Mouse (Mus musculus): ENCODE data around the gene Trpc2. TPM values are rescaled to one million over a fixed set of nuclear protein-coding genes. Genes with fewer than 3 reads are reported as not detected.
A peak's percentile ranks its signal among the peaks of the same experiment; 100 is the strongest.

Trpc2 gene
- polyA plus RNA-seq, 2 experiments, result 0.12 TPM; not detected in 1

DNA sequence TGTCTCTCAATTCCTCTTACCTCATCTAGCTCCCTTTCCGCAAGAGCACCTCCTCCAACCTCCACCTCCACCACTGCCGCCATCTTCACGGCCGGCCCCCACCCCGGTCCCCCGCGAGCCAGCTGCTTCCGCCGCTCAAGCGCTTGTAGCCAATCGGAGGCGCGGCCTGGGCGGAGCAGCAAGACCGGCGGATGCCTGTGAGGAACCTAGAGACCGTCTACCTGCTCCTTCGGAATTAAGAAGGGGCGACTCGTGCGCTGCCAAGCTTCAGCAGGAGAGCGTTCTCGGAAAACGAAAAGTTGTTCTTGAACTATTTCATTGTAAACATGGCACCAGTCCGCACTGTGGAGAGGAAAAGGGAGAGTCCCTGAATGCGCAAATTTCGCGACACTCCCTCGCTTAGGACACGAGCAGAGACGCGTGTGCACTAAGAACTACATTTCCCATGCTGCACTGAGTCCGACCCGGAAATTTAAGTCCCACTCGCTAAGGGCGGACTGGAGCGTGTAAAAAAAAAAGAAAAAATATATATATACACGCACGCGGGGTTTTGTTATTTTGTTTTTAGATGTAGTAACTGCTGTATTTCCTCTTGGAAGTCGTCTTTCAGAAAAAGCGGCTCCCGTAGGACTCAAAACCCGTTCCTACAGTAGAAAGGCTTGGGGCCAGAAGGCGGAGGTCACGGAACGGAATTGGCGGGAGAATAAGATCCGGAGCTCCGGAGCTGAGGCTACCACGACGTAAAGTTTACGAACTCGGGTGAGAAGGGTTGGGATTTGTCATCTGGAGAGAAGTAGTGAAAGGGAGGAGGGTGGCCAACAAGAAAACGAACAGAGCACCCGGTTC, 17.6 kb upstream of the Trpc2 start, which contains the start of the genes Rnf121, Xndc1 and Xntrpc:
Gene Rnf121 (minus strand): TSS at position 424 of the 846 bp plus-strand sequence.
Gene Xndc1 (plus strand): TSS at position 466 of the 846 bp plus-strand sequence.
Gene Xntrpc (plus strand): TSS at position 668 of the 846 bp plus-strand sequence.
- Histone ChIP-seq H3K4me1 (replicated peaks; ENCODE audit: control insufficient read depth in 2 of 2, insufficient read depth in 2 of 2, low read length in 1 of 2) (peaks cover 20 to 22% of the 10 kb centered on the region in 2 experiments), H3K36me3 (replicated peaks; ENCODE audit: control insufficient read depth, insufficient read depth, low read depth) (no peaks in the 10 kb centered on the region; the same call in 1 of the 2 replicates), H3K9ac (replicated peaks) (peak within 1 kb of the TSS; percentile 79), H3K4me3 (ENCODE audit: insufficient read depth in 1 of 2, low read depth in 2 of 2, low read length in 2 of 2) (peak within 1 kb of the TSS; percentile 77 to 99), H3K4me2 (ENCODE audit: low read depth) (peak within 1 kb of the TSS; percentile 93), H3K27me3 (ENCODE audit: control insufficient read depth, insufficient read depth, low read length) (no peaks in the 10 kb centered on the region), H3K27ac (peak within 1 kb of the TSS; percentile 43), H3K9me3 (ENCODE audit: control insufficient read depth, low read length) (no peaks in the 10 kb centered on the region)
- DNase-seq (ENCODE audit: low read depth in 3 of 3, low spot score in 3 of 3) (peak; percentile 78 to 86 (median 82)), ATAC-seq (ENCODE audit: insufficient read depth) (peak; percentile 98)
- TF ChIP-seq CTCF (IDR thresholded peaks at IDR 0.05; ENCODE audit: low read depth) (no peak), EP300 (IDR thresholded peaks at IDR 0.05; ENCODE audit: low read depth) (no peak)
- under 1% methylated on average over 56 of the region's 56 CpGs for whole genome bisulfite sequencing (ENCODE audit: insufficient replicate concordance)

GRCm38 (mm10) chr7:102066363-102066762, 16.6 kb upstream of the Trpc2 start:
- Histone ChIP-seq H3K4me2 (ENCODE audit: low read depth) (peak overlapping the region; percentile 93), H3K4me3 (ENCODE audit: insufficient read depth in 1 of 2, low read depth in 2 of 2, low read length in 2 of 2) (peak overlapping the region; percentile 77 to 99), H3K27ac (peak overlapping the region; percentile 43), H3K36me3 (replicated peaks; ENCODE audit: control insufficient read depth, insufficient read depth, low read depth) (peaks cover 2% of the 10 kb centered on the region), H3K9me3 (ENCODE audit: control insufficient read depth, low read length) (no peaks in the 10 kb centered on the region), H3K9ac (replicated peaks) (peak overlapping the region; percentile 79), H3K4me1 (replicated peaks; ENCODE audit: control insufficient read depth in 2 of 2, insufficient read depth in 2 of 2, low read length in 1 of 2) (peaks cover 18 to 20% of the 10 kb centered on the region in 2 experiments), H3K27me3 (ENCODE audit: control insufficient read depth, insufficient read depth, low read length) (no peaks in the 10 kb centered on the region)
- ATAC-seq (ENCODE audit: insufficient read depth), result no peak
- 62% methylated on average over 6 of the region's 6 CpGs for WGBS (ENCODE audit: insufficient replicate concordance)
- no peak for DNase-seq (ENCODE audit: low read depth in 3 of 3, low spot score in 3 of 3)
- TF ChIP-seq EP300 (IDR thresholded peaks at IDR 0.05; ENCODE audit: low read depth), result no peak
- no peak for TF ChIP-seq CTCF (IDR thresholded peaks at IDR 0.05; ENCODE audit: low read depth)

DNA sequence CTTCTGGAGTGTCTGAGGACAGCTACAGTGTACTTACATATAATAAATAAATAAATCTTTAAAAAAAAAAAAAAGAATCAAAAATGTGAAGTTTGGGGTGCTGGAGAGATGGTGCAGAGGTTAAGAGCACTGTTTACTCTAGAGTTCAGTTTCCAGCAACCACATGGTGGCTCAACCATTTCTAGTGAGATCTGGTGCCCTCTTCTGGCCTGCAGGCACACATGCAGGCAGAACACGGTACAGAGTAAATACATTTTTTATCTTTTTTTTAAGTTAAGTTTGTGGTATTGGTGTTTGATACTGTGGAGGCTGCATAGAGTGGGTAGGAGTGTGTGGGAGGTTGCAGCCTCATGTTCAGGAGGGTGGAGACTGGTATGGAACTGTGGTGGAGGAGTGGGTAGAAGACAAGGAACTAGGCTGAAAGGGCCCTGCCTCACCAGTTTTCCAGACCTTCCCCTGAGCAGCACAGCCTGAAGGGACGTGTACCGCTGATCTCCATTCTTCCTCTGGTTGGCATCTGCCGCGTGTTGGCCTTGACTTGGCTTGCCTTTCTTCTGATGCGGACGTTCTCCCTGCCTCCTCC, 6.1 kb upstream of the Trpc2 start:
- ATAC-seq (ENCODE audit: insufficient read depth) (peak; percentile 31; the same call in 1 of the 2 replicates), DNase-seq (ENCODE audit: low read depth in 3 of 3, low spot score in 3 of 3) (peak in 1 of 3 experiments; percentile 30)
- H3K4me1 ChIP-seq (replicated peaks; ENCODE audit: control insufficient read depth in 2 of 2, insufficient read depth in 2 of 2, low read length in 1 of 2), result no peaks in the 10 kb centered on the region
- peaks cover 57% of the 10 kb centered on the region for H3K36me3 ChIP-seq (replicated peaks; ENCODE audit: control insufficient read depth, insufficient read depth, low read depth)
- no peaks in the 10 kb centered on the region for H3K27me3 ChIP-seq (ENCODE audit: control insufficient read depth, insufficient read depth, low read length)
- H3K27ac ChIP-seq, result no peak overlapping the region
- no peaks in the 10 kb centered on the region for H3K9me3 ChIP-seq (ENCODE audit: control insufficient read depth, low read length)
- no peak overlapping the region for H3K4me2 ChIP-seq (ENCODE audit: low read depth)
- WGBS (ENCODE audit: insufficient replicate concordance), result 68% methylated on average over 7 of the region's 7 CpGs
- no peak overlapping the region for H3K4me3 ChIP-seq (ENCODE audit: insufficient read depth in 1 of 2, low read depth in 2 of 2, low read length in 2 of 2)
- no peak overlapping the region for H3K9ac ChIP-seq (replicated peaks)
- TF ChIP-seq CTCF (IDR thresholded peaks at IDR 0.05; ENCODE audit: low read depth) (peak; percentile 79), EP300 (IDR thresholded peaks at IDR 0.05; ENCODE audit: low read depth) (no peak)

GRCm38 (mm10) chr7:102078517-102078916, 4.4 kb upstream of the Trpc2 start:
- Histone ChIP-seq H3K4me1 (replicated peaks; ENCODE audit: control insufficient read depth in 2 of 2, insufficient read depth in 2 of 2, low read length in 1 of 2) (no peaks in the 10 kb centered on the region), H3K27ac (no peak overlapping the region), H3K27me3 (ENCODE audit: control insufficient read depth, insufficient read depth, low read length) (no peaks in the 10 kb centered on the region), H3K9ac (replicated peaks) (no peak overlapping the region), H3K9me3 (ENCODE audit: control insufficient read depth, low read length) (no peaks in the 10 kb centered on the region), H3K36me3 (replicated peaks; ENCODE audit: control insufficient read depth, insufficient read depth, low read depth) (peaks cover 52% of the 10 kb centered on the region), H3K4me2 (ENCODE audit: low read depth) (no peak overlapping the region), H3K4me3 (ENCODE audit: insufficient read depth in 1 of 2, low read depth in 2 of 2, low read length in 2 of 2) (no peak overlapping the region)
- no peak for ATAC-seq (ENCODE audit: insufficient read depth)
- WGBS (ENCODE audit: insufficient replicate concordance), result 70% methylated on average over 7 of the region's 7 CpGs
- DNase-seq (ENCODE audit: low read depth in 3 of 3, low spot score in 3 of 3), result peak in 1 of 3 experiments; percentile 29
- TF ChIP-seq EP300 (IDR thresholded peaks at IDR 0.05; ENCODE audit: low read depth) (no peak), CTCF (IDR thresholded peaks at IDR 0.05; ENCODE audit: low read depth) (peak; percentile 71)

DNA sequence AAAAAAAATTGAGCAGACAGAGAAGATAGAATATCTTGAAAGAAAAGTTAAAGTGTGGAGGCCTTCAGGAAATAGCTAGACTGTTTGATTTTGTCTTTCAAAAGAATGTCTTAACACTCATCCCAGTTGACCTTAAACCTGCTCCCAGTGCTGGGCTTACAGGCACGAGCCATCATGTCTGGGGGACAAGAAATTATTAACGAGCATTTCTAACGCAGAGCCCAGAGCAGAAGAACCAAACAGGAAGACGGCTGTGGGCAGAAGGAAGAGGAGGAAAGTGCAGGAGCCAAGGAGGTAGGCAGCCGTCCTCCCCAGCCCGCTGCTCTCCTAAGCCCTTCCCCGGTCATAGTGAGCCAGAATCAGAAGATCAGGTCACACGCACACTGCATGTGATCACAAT, 2.6 kb upstream of the Trpc2 start:
- Histone ChIP-seq H3K27me3 (ENCODE audit: control insufficient read depth, insufficient read depth, low read length) (no peaks in the 10 kb centered on the region), H3K9me3 (ENCODE audit: control insufficient read depth, low read length) (no peaks in the 10 kb centered on the region), H3K4me1 (replicated peaks; ENCODE audit: control insufficient read depth in 2 of 2, insufficient read depth in 2 of 2, low read length in 1 of 2) (no peaks in the 10 kb centered on the region), H3K27ac (no peak overlapping the region), H3K4me3 (ENCODE audit: insufficient read depth in 1 of 2, low read depth in 2 of 2, low read length in 2 of 2) (no peak overlapping the region), H3K36me3 (replicated peaks; ENCODE audit: control insufficient read depth, insufficient read depth, low read depth) (peaks cover 46% of the 10 kb centered on the region), H3K9ac (replicated peaks) (no peak overlapping the region), H3K4me2 (ENCODE audit: low read depth) (no peak overlapping the region)
- DNase-seq (ENCODE audit: low read depth in 3 of 3, low spot score in 3 of 3) (no peak), ATAC-seq (ENCODE audit: insufficient read depth) (no peak)
- 77% methylated on average over 8 of the region's 8 CpGs for WGBS (ENCODE audit: insufficient replicate concordance)
- TF ChIP-seq EP300 (IDR thresholded peaks at IDR 0.05; ENCODE audit: low read depth) (no peak), CTCF (IDR thresholded peaks at IDR 0.05; ENCODE audit: low read depth) (no peak)
